Mouse (Mus musculus) liver, embryonic 12.5 days (tissue): ENCODE measurements around the gene 1110032A03Rik. TPM values are rescaled to one million over a fixed set of nuclear protein-coding genes. Genes with fewer than 3 reads are reported as not detected.

Source experiments
- ATAC-seq: fragments of 200-750 bp; cut with Nextera tagmentation; 2 replicates; pipeline ENCODE4 v1.8.0; 2017; ENCODE audit warnings: moderate number of reproducible peaks, mild to moderate bottlenecking, moderate library complexity
- H3K27ac ChIP-seq: fragments of 300-500 bp; sonication (generic); 2 replicates; pipeline ENCODE4 v1.5.1; 2016; ENCODE audit warnings: mild to moderate bottlenecking
- H3K27me3 ChIP-seq: fragments of 300-500 bp; sonication (generic); replicated peaks from 2 replicates; pipeline ENCODE4 v1.6.1; 2016; ENCODE audit warnings: mild to moderate bottlenecking, moderate library complexity
- H3K36me3 ChIP-seq: fragments of 300-500 bp; sonication (generic); 2 replicates; pipeline ENCODE4 v1.6.1; 2016; ENCODE audit warnings: mild to moderate bottlenecking, moderate library complexity
- H3K4me1 ChIP-seq: fragments of 300-500 bp; sonication (generic); 2 replicates; pipeline ENCODE4 v1.6.1; 2016
- H3K4me2 ChIP-seq: fragments of 300-500 bp; sonication (generic); 2 replicates; pipeline ENCODE4 v1.6.1; 2016; ENCODE audit warnings: mild to moderate bottlenecking, moderate library complexity
- H3K4me3 ChIP-seq: fragments of 300-500 bp; sonication (generic); 2 replicates; pipeline ENCODE4 v1.5.1; 2016; ENCODE audit warnings: mild to moderate bottlenecking, moderate library complexity
- H3K9ac ChIP-seq: fragments of 300-500 bp; sonication (generic); 2 replicates; pipeline ENCODE4 v1.6.1; 2016; ENCODE audit warnings: mild to moderate bottlenecking, moderate library complexity
- H3K9me3 ChIP-seq: fragments of 300-500 bp; sonication (generic); replicated peaks from 2 replicates; pipeline ENCODE4 v1.6.1; 2016; ENCODE audit warnings: mild to moderate bottlenecking, moderate library complexity
- WGBS: fragments of 180-500 bp; shearing (Covaris S2); methylation state at CpG from one replicate; pipeline ENCODE4 v1.1.7; 2016; ENCODE audit not compliant: insufficient replicate concordance; 5-methylcytosine and 5-hydroxymethylcytosine counted together
- polyA plus RNA-seq: library from polyadenylated mRNA; unstranded; fragments of >200 nt; fragmentation: Nextera tagmentation; extraction: Ambion mirVana; gene quantifications from 2 replicates; pipeline ENCODE4 v1.2.1, GENCODE M21; 2016

The 1110032A03Rik gene
- polyA plus RNA-seq, 1 experiment from 2014 or later: 14.5 TPM

- 77% methylated on average over 2 of the region's 2 CpGs for WGBS
- peaks cover 24% of the 10 kb centered on the region for H3K36me3 ChIP-seq
- H3K27ac ChIP-seq: no peak overlapping the region
- no peak overlapping the region for H3K9ac ChIP-seq
- no peak overlapping the region for H3K4me2 ChIP-seq
- H3K27me3 ChIP-seq: no peaks in the 10 kb centered on the region
- H3K4me3 ChIP-seq: no peak overlapping the region
- H3K4me1 ChIP-seq: peaks cover 50% of the 10 kb centered on the region
- H3K9me3 ChIP-seq: no peaks in the 10 kb centered on the region
- no peak for ATAC-seq
Observed at GRCm38 (mm10) chr9:50770011-50770410, 5.3 kb downstream of the 1110032A03Rik start.

DNA sequence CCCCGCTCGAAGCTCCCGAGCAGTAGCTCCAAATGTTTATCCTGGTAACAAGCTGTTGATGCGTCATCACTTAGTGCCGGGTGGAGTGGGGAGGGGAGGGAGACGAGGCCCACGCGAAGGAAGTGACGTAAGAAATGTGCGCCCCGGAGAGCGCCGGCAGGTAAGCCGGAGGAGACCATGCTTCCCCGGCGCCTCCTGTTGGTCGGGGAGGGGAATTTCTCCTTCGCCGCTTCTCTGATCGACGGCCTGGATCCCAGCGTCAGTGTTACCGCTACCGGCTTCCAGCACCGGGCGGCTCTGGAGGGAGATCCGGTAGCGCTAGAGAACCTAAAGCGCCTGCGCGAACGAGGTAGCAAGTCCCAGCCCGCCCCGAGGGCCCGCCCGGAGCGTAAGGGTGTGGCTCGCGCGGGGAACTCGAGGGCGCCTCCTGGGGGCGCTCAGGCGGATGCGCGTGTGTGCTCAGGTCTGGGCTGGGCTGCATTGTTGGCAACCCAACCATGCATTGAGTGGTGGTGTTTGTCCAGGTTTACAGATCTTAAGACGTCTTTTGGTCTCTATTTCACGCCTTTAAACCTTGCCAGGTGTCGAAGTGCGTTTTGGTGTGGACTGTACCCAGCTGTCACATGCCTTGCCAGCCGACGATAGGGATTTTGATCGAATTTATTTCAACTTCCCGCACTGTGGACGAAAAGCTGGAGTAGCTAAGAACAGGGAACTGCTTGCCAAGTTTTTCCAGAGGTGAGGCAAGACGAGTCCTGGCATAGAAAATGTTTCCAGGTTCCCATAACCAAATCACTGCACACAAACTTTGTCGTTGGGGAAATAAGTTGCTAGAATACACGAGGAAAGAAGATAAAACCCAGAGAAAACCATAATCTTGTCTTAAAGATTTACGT is 7.0 kb downstream of the 1110032A03Rik start, which contains the start of gene Fdxacb1:
Gene Fdxacb1, plus strand, starts transcription at position 130 of the 896 bp plus-strand sequence.
- H3K4me3 ChIP-seq: peak within 1 kb of the TSS; percentile 75
- peak within 1 kb of the TSS; percentile 74 for H3K9ac ChIP-seq
- no peaks in the 10 kb centered on the region for H3K9me3 ChIP-seq
- peak within 1 kb of the TSS; percentile 91 for H3K4me2 ChIP-seq
- H3K27me3 ChIP-seq: no peaks in the 10 kb centered on the region
- H3K36me3 ChIP-seq: peaks cover 24% of the 10 kb centered on the region
- H3K27ac ChIP-seq: peak within 1 kb of the TSS; percentile 93
- H3K4me1 ChIP-seq: peaks cover 34% of the 10 kb centered on the region
- peak; percentile 97 for ATAC-seq
- WGBS: 5% methylated on average over 59 of the region's 59 CpGs

DNA sequence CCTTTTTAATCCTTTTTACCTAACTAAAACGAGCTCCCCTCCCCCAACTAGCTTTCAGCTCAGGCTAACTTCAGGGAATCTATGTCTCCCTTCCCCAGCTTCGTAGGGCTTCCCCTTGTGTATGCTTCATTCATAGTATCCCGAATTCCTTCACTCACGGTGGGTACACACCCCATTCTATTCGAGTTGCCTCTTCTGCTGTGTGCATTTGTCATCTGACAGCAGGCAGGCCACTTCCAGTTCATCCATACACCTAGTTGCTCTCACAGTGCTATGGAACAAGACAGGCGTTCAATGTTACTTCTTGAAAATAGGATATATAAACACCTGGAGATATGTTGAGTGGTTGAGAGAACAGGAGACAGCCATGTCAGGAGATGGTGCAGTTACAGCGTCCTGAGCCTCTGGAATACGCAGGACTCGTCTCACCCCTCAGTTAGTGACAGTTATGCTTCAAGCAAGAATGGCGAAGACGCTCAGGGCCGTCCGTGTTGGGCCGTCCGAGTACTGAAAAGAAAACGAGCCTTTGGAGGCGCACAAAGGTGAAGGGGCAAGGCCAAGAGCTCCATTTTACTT is 7.7 kb downstream of the 1110032A03Rik start:
- H3K27ac ChIP-seq: peak overlapping the region; percentile 93
- 5% methylated on average over 17 of the region's 17 CpGs for WGBS
- peaks cover 24% of the 10 kb centered on the region for H3K36me3 ChIP-seq
- peak overlapping the region; percentile 74 for H3K9ac ChIP-seq
- peak overlapping the region; percentile 91 for H3K4me2 ChIP-seq
- H3K4me1 ChIP-seq: peaks cover 26% of the 10 kb centered on the region
- H3K4me3 ChIP-seq: peak overlapping the region; percentile 75
- peak; percentile 44 for ATAC-seq
- H3K27me3 ChIP-seq: no peaks in the 10 kb centered on the region
- H3K9me3 ChIP-seq: no peaks in the 10 kb centered on the region

DNA sequence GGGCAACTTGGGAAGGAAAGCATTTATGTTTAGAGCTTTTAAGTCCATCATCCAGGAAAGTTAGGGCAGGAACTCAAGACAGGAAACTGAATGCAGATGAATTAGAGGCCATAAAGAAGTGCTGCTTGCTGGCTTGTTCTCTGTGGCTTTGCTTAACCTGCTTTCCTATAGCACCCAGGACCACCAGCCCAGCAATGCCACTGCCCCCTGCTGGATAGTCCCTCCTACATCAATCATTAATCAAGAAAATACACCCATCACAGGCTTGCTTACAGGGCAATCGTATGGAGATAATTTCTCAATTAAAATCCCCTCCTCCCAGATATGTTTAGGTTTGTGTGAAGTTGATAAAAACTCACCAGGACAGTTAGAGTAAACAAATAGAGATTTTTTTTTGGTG is 12.0 kb downstream of the 1110032A03Rik start:
- Histone ChIP-seq H3K4me3 (no peak overlapping the region), H3K27ac (no peak overlapping the region), H3K4me1 (peaks cover 10% of the 10 kb centered on the region), H3K27me3 (0 out of 2 replicates have a peak, but pooled peaks cover 5% of the 10 kb centered on the region), H3K36me3 (no peaks in the 10 kb centered on the region; the same call in 1 of the 2 replicates), H3K4me2 (no peak overlapping the region), H3K9ac (no peak overlapping the region), H3K9me3 (no peaks in the 10 kb centered on the region)
- 77% methylated on average over 1 of the region's 1 CpGs for WGBS
- no peak for ATAC-seq

GRCm38 (mm10) chr9:50761520-50762243 is 13.6 kb downstream of the 1110032A03Rik start:
- H3K4me1 ChIP-seq: no peaks in the 10 kb centered on the region
- no peak overlapping the region for H3K27ac ChIP-seq
- H3K4me2 ChIP-seq: no peak overlapping the region
- no peaks in the 10 kb centered on the region for H3K9me3 ChIP-seq
- no peak overlapping the region for H3K9ac ChIP-seq
- no peak for ATAC-seq
- WGBS: 57% methylated on average over 6 of the region's 6 CpGs
- H3K36me3 ChIP-seq: no peaks in the 10 kb centered on the region; the same call in 1 of the 2 replicates
- 0 out of 2 replicates have a peak, but pooled peaks cover 5% of the 10 kb centered on the region for H3K27me3 ChIP-seq
- H3K4me3 ChIP-seq: no peak overlapping the region

DNA sequence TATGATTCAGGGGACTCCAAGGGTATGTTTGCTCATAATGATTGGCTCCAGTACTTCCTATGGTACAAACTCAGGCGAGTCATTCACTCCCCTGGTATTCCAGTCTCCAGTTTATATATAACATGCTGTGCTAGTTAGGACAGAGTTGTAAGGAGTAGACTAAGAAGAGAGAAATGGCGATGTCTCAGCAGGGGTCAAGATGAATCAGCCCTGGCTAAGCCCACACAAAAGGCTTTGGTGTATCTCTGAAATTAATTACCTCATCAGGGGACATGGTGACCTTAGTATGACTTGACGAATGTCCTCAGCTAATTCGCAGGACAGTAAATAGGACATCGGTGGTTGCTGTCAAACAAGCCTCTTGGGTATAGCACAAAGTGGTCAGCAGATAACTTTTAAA is 18.6 kb downstream of the 1110032A03Rik start:
- Histone ChIP-seq H3K4me2 (no peak overlapping the region), H3K27me3 (peaks cover 39% of the 10 kb centered on the region), H3K4me3 (no peak overlapping the region), H3K27ac (no peak overlapping the region), H3K9me3 (no peaks in the 10 kb centered on the region), H3K9ac (no peak overlapping the region), H3K36me3 (no peaks in the 10 kb centered on the region), H3K4me1 (no peaks in the 10 kb centered on the region)
- ATAC-seq: no peak
- WGBS: 56% methylated on average over 5 of the region's 5 CpGs

- WGBS: 27% methylated on average over 7 of the region's 7 CpGs
Observed at GRCm38 (mm10) chr9:50753947-50754346, 21.4 kb downstream of the 1110032A03Rik start.

GRCm38 (mm10) chr9:50752784-50753615 is 22.3 kb downstream of the 1110032A03Rik start:
- H3K9ac ChIP-seq: no peak overlapping the region
- no peak overlapping the region for H3K4me2 ChIP-seq
- H3K4me3 ChIP-seq: no peak overlapping the region
- H3K4me1 ChIP-seq: no peaks in the 10 kb centered on the region
- peaks cover 54% of the 10 kb centered on the region for H3K27me3 ChIP-seq
- no peak overlapping the region for H3K27ac ChIP-seq
- H3K36me3 ChIP-seq: no peaks in the 10 kb centered on the region
- WGBS: 68% methylated on average over 17 of the region's 17 CpGs
- no peak for ATAC-seq
- no peaks in the 10 kb centered on the region for H3K9me3 ChIP-seq

More at GRCm38 (mm10) chr9:50753947-50754346, 21.4 kb downstream of the 1110032A03Rik start:
- Histone ChIP-seq H3K9me3 (no peaks in the 10 kb centered on the region), H3K4me2 (no peak overlapping the region), H3K4me1 (no peaks in the 10 kb centered on the region), H3K4me3 (no peak overlapping the region), H3K36me3 (no peaks in the 10 kb centered on the region), H3K27me3 (peaks cover 49% of the 10 kb centered on the region), H3K27ac (no peak overlapping the region), H3K9ac (no peak overlapping the region)
- no peak for ATAC-seq

- peaks cover 62% of the 10 kb centered on the region for H3K27me3 ChIP-seq
- WGBS: 65% methylated on average over 14 of the region's 14 CpGs
- no peaks in the 10 kb centered on the region for H3K4me1 ChIP-seq
- no peak within 1 kb of the TSS for H3K4me3 ChIP-seq
- H3K9ac ChIP-seq: no peak within 1 kb of the TSS
- no peak within 1 kb of the TSS for H3K27ac ChIP-seq
- no peaks in the 10 kb centered on the region for H3K9me3 ChIP-seq
- ATAC-seq: 0 out of 2 replicates have a peak, but pooled peaks have one; percentile 35
- H3K4me2 ChIP-seq: no peak within 1 kb of the TSS
- no peaks in the 10 kb centered on the region for H3K36me3 ChIP-seq
Observed at GRCm38 (mm10) chr9:50752054-50752602, 23.2 kb downstream of the 1110032A03Rik start, which contains the start of gene Hspb2. Gene Hspb2 (minus strand): TSS chr9:50752354.

- Histone ChIP-seq H3K4me2 (no peak within 1 kb of the TSS), H3K4me1 (no peaks in the 10 kb centered on the region), H3K27me3 (peaks cover 70% of the 10 kb centered on the region), H3K36me3 (no peaks in the 10 kb centered on the region), H3K27ac (no peak within 1 kb of the TSS), H3K4me3 (no peak within 1 kb of the TSS), H3K9me3 (no peaks in the 10 kb centered on the region), H3K9ac (no peak within 1 kb of the TSS)
- no peak for ATAC-seq
- WGBS: 55% methylated on average over 22 of the region's 22 CpGs
Observed at GRCm38 (mm10) chr9:50751323-50751722, 24.0 kb downstream of the 1110032A03Rik start, which contains the start of gene Cryab. Gene Cryab (plus strand): TSS chr9:50751325.

DNA sequence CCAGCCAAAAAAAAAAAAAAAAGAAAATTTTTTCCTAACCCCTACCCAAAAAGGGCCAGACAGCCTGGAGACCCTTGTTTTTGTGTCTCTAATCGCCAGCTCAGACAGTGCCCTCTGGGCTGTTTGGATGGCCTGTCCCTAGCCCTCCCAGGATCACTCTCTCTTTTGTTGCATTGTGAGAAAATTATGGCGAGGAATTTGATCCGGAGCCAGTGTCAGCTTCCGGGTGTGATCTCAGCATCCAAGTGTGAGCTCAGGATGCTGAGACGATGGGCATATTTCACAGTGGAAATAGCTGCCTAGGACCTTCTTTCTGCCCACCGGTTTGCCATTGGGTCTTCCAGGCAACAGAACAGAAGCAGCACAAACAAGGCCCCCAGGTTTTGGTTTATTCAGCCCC is 24.6 kb downstream of the 1110032A03Rik start:
- WGBS: 65% methylated on average over 6 of the region's 6 CpGs
- H3K27ac ChIP-seq: no peak overlapping the region

More for the DNA sequence above, 24.6 kb downstream of the 1110032A03Rik start:
- ATAC-seq: no peak
- Histone ChIP-seq H3K27me3 (peaks cover 75% of the 10 kb centered on the region), H3K36me3 (no peaks in the 10 kb centered on the region), H3K9ac (no peak overlapping the region), H3K4me2 (no peak overlapping the region), H3K9me3 (no peaks in the 10 kb centered on the region), H3K4me1 (no peaks in the 10 kb centered on the region), H3K4me3 (no peak overlapping the region)
